Mouse (Mus musculus): ENCODE results near the gene Efnb2. TPM values are rescaled to one million over a fixed set of nuclear protein-coding genes. Genes with fewer than 3 reads are reported as not detected.

Efnb2 gene
- total RNA-seq, 2 experiments from 2014 or later = 68.7 to 72.0 TPM

- no peak for DNase-seq (ENCODE audit: low spot score in 2 of 2)
- intact Hi-C loops (cut with DNase I) = no loop called here
Measured at GRCm38 (mm10) chr8:8577770-8578303, 83.2 kb downstream of the Efnb2 start.

DNA sequence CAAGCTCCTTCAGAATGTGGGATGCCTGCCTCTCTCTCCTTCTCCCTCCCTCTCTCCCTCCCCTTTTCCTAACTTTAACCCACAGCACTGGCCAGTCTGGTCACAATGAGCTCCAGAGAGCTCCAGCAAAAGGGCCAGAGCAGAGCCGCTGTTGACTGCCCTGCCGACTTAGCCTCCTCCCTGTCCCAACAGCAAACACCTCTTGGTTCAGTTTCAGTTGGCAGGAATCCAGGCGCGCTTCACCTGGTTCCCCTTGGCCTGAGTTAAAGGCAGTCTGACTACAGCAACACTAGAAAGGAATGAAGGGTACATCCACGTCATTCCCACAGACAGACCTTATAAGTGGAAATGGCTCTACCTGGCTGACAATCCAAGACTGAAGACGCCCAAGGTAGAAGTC, 84.2 kb downstream of the Efnb2 start:
- no peak for DNase-seq (ENCODE audit: low spot score in 2 of 2)
- intact Hi-C loops (cut with DNase I) = no loop called here

- intact Hi-C loops (cut with DNase I) = no loop called here
- no peak for DNase-seq (ENCODE audit: low spot score in 2 of 2)
Measured at GRCm38 (mm10) chr8:8576286-8576685, 84.8 kb downstream of the Efnb2 start.

- no peak for DNase-seq (ENCODE audit: low spot score in 2 of 2)
- intact Hi-C loops (cut with DNase I) = no loop called here
Measured at GRCm38 (mm10) chr8:8574521-8575499, 86.2 kb downstream of the Efnb2 start.

DNA sequence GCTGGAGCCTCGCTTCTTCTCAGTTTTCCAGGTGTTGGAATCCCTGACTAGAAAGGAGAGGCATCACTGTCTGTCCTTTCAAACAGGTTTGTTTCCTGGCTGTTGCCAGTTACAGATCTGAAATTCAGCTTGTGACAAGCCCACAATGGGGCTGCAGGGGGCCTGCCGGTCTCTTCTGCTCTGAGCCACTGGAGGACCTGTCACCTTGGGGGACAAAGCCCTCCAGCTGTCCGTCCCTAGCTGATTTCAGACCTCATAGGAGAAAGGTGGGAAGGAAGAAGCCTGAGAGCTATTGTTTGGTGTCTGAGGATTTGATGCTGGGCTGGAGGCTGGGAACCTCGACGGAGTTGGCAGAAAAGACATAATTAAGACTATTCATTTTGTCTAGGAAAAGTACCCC, 88.8 kb downstream of the Efnb2 start:
- DNase-seq (ENCODE audit: low spot score in 2 of 2) = no peak
- intact Hi-C loops (cut with DNase I) = no loop called here

GRCm38 (mm10) chr8:8571625-8572215, 89.3 kb downstream of the Efnb2 start:
- intact Hi-C loops (cut with DNase I) = no loop called here
- DNase-seq (ENCODE audit: low spot score in 2 of 2) = no peak

DNA sequence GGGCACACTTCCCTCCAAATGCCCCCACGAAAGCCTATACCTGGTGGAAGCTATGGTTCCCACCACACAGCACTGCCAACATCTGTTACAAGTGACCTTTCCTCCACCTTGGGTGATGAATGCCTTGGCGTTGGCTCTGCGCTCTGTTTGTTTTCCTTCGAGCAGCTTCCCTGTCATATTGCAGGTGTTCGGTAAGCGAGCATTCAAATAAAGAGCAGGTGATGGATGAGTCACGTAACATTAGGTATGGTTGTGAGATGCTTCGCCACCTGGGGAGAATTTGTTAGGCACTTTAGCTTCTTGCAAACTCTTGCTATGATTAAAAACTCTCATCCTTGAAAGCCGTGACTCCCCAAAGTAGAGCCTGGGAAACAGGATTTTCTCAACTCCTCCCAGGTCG, 91.8 kb downstream of the Efnb2 start:
- no peak for DNase-seq (ENCODE audit: low spot score in 2 of 2)
- intact Hi-C loops (cut with DNase I) = no loop called here

GRCm38 (mm10) chr8:8568215-8568773, 92.7 kb downstream of the Efnb2 start:
- intact Hi-C loops (cut with DNase I) = no loop called here
- DNase-seq (ENCODE audit: low spot score in 2 of 2) = no peak

Small RNA genes within 50 kb of the gene (microRNA-seq; reads per million reads assigned to microRNA genes)
- gene Mir7654 = 3.3 reads per million, percentile 7 among the genes with 10 or more reads in this experiment

Other genes starting within 250 kb of the Efnb2 start
- 100 to 1,000 TPM in 1 of 2 experiments, 10 to 100 TPM in 1; 74.8 to 112 TPM for gene Arglu1, start 29.3 kb upstream of the Efnb2 start, total RNA-seq (2021)